Mouse (Mus musculus): Measurements from ENCODE around the gene Metap2. TPM values are rescaled to one million over a fixed set of nuclear protein-coding genes. Genes with fewer than 3 reads are reported as not detected.
"Not testable (repeated sequence)": the region's sequence is repeated elsewhere in the genome, so short reads cannot be mapped to it uniquely, and the experiment has no call there.

Gene Metap2
- polyA plus RNA-seq, 1 experiment from 2014 or later = 182 TPM

- H3K4me2 ChIP-seq (ENCODE audit: low read depth, low read length) = peak within 1 kb of the TSS; percentile 15
- H3K27me3 ChIP-seq (replicated peaks; ENCODE audit: control insufficient read depth, insufficient read depth, low read length) = peaks cover 50% of the 10 kb centered on the region
- DNase-seq (ENCODE audit: low spot score) (no peak), ATAC-seq (ENCODE audit: low read depth) (no peak)
- H3K36me3 ChIP-seq (ENCODE audit: control insufficient read depth, insufficient read depth, low read length) = no peaks in the 10 kb centered on the region
- no peak within 1 kb of the TSS for H3K27ac ChIP-seq (replicated peaks; ENCODE audit: low read depth, low read length)
- WGBS = 11% methylated on average over 22 of the region's 22 CpGs
- peak within 1 kb of the TSS; percentile 12; the same call in 1 of the 2 replicates for H3K4me3 ChIP-seq (ENCODE audit: low read depth, low read length)
- H3K4me1 ChIP-seq (ENCODE audit: control insufficient read depth, insufficient read depth, low read length) = peaks cover 9% of the 10 kb centered on the region; the same call in 1 of the 2 replicates
- H3K9me3 ChIP-seq (ENCODE audit: control insufficient read depth, low read length) = no peaks in the 10 kb centered on the region
- H3K9ac ChIP-seq (ENCODE audit: low read depth, low read length) = no peak within 1 kb of the TSS
Measured at GRCm38 (mm10) chr10:93830931-93831729, 65.8 kb downstream of the Metap2 start, which contains the start of gene Usp44. TSS of gene Usp44 (plus strand) at chr10:93831555.

GRCm38 (mm10) chr10:93829898-93830831, 66.7 kb downstream of the Metap2 start:
- Histone ChIP-seq H3K4me3 (ENCODE audit: low read depth, low read length) (no peak overlapping the region), H3K36me3 (ENCODE audit: control insufficient read depth, insufficient read depth, low read length) (no peaks in the 10 kb centered on the region), H3K4me2 (ENCODE audit: low read depth, low read length) (no peak overlapping the region), H3K27me3 (replicated peaks; ENCODE audit: control insufficient read depth, insufficient read depth, low read length) (peaks cover 45% of the 10 kb centered on the region), H3K27ac (replicated peaks; ENCODE audit: low read depth, low read length) (no peak overlapping the region), H3K4me1 (ENCODE audit: control insufficient read depth, insufficient read depth, low read length) (peaks cover 9% of the 10 kb centered on the region; the same call in 1 of the 2 replicates), H3K9me3 (ENCODE audit: control insufficient read depth, low read length) (no peaks in the 10 kb centered on the region), H3K9ac (ENCODE audit: low read depth, low read length) (no peak overlapping the region)
- DNase-seq (ENCODE audit: low spot score) = no peak
- WGBS = 35% methylated on average over 9 of the region's 9 CpGs
- no peak for ATAC-seq (ENCODE audit: low read depth)

GRCm38 (mm10) chr10:93818661-93819060, 78.2 kb downstream of the Metap2 start:
- 31% methylated on average over 7 of the region's 7 CpGs for WGBS
- Histone ChIP-seq H3K27ac (replicated peaks; ENCODE audit: low read depth, low read length) (no peak overlapping the region), H3K9ac (ENCODE audit: low read depth, low read length) (no peak overlapping the region), H3K9me3 (ENCODE audit: control insufficient read depth, low read length) (no peaks in the 10 kb centered on the region), H3K36me3 (ENCODE audit: control insufficient read depth, insufficient read depth, low read length) (no peaks in the 10 kb centered on the region), H3K27me3 (replicated peaks; ENCODE audit: control insufficient read depth, insufficient read depth, low read length) (peaks cover 3% of the 10 kb centered on the region; the same call in 1 of the 2 replicates), H3K4me3 (ENCODE audit: low read depth, low read length) (no peak overlapping the region), H3K4me2 (ENCODE audit: low read depth, low read length) (no peak overlapping the region), H3K4me1 (ENCODE audit: control insufficient read depth, insufficient read depth, low read length) (no peaks in the 10 kb centered on the region)
- ATAC-seq (ENCODE audit: low read depth) (peak; percentile 49), DNase-seq (ENCODE audit: low spot score) (peak; percentile 72)

GRCm38 (mm10) chr10:93813755-93814154, 83.1 kb downstream of the Metap2 start:
- no peak overlapping the region for H3K27ac ChIP-seq (replicated peaks; ENCODE audit: low read depth, low read length)
- DNase-seq (ENCODE audit: low spot score) = peak; percentile 86
- no peaks in the 10 kb centered on the region for H3K9me3 ChIP-seq (ENCODE audit: control insufficient read depth, low read length)
- no peaks in the 10 kb centered on the region for H3K4me1 ChIP-seq (ENCODE audit: control insufficient read depth, insufficient read depth, low read length)
- WGBS = 44% methylated on average over 10 of the region's 10 CpGs
- no peaks in the 10 kb centered on the region for H3K36me3 ChIP-seq (ENCODE audit: control insufficient read depth, insufficient read depth, low read length)
- peak; percentile 87 for ATAC-seq (ENCODE audit: low read depth)
- H3K4me3 ChIP-seq (ENCODE audit: low read depth, low read length) = no peak overlapping the region
- H3K27me3 ChIP-seq (replicated peaks; ENCODE audit: control insufficient read depth, insufficient read depth, low read length) = peaks cover 3% of the 10 kb centered on the region; the same call in 1 of the 2 replicates
- H3K9ac ChIP-seq (ENCODE audit: low read depth, low read length) = no peak overlapping the region
- no peak overlapping the region for H3K4me2 ChIP-seq (ENCODE audit: low read depth, low read length)

GRCm38 (mm10) chr10:93812774-93813415, 84.0 kb downstream of the Metap2 start:
- DNase-seq (ENCODE audit: low spot score) (peak; percentile 86), ATAC-seq (ENCODE audit: low read depth) (peak; percentile 69)
- Histone ChIP-seq H3K4me1 (ENCODE audit: control insufficient read depth, insufficient read depth, low read length) (no peaks in the 10 kb centered on the region), H3K9ac (ENCODE audit: low read depth, low read length) (no peak overlapping the region), H3K27ac (replicated peaks; ENCODE audit: low read depth, low read length) (no peak overlapping the region), H3K4me3 (ENCODE audit: low read depth, low read length) (no peak overlapping the region), H3K36me3 (ENCODE audit: control insufficient read depth, insufficient read depth, low read length) (no peaks in the 10 kb centered on the region), H3K4me2 (ENCODE audit: low read depth, low read length) (peak overlapping the region; percentile 44), H3K27me3 (replicated peaks; ENCODE audit: control insufficient read depth, insufficient read depth, low read length) (peaks cover 3% of the 10 kb centered on the region; the same call in 1 of the 2 replicates), H3K9me3 (ENCODE audit: control insufficient read depth, low read length) (no peaks in the 10 kb centered on the region)
- 11% methylated on average over 10 of the region's 10 CpGs for WGBS

GRCm38 (mm10) chr10:93812098-93812497, 84.8 kb downstream of the Metap2 start:
- no peaks in the 10 kb centered on the region for H3K36me3 ChIP-seq (ENCODE audit: control insufficient read depth, insufficient read depth, low read length)
- no peaks in the 10 kb centered on the region for H3K9me3 ChIP-seq (ENCODE audit: control insufficient read depth, low read length)
- no peak for DNase-seq (ENCODE audit: low spot score)
- H3K4me1 ChIP-seq (ENCODE audit: control insufficient read depth, insufficient read depth, low read length) = no peaks in the 10 kb centered on the region
- WGBS = 86% methylated on average over 7 of the region's 7 CpGs
- H3K9ac ChIP-seq (ENCODE audit: low read depth, low read length) = no peak overlapping the region
- ATAC-seq (ENCODE audit: low read depth) = no peak
- H3K27me3 ChIP-seq (replicated peaks; ENCODE audit: control insufficient read depth, insufficient read depth, low read length) = no peaks in the 10 kb centered on the region
- no peak overlapping the region for H3K4me3 ChIP-seq (ENCODE audit: low read depth, low read length)
- no peak overlapping the region for H3K4me2 ChIP-seq (ENCODE audit: low read depth, low read length)
- H3K27ac ChIP-seq (replicated peaks; ENCODE audit: low read depth, low read length) = no peak overlapping the region

GRCm38 (mm10) chr10:93810590-93811185, 86.2 kb downstream of the Metap2 start:
- Histone ChIP-seq H3K4me2 (ENCODE audit: low read depth, low read length) (no peak overlapping the region), H3K4me1 (ENCODE audit: control insufficient read depth, insufficient read depth, low read length) (no peaks in the 10 kb centered on the region), H3K4me3 (ENCODE audit: low read depth, low read length) (no peak overlapping the region), H3K9ac (ENCODE audit: low read depth, low read length) (no peak overlapping the region), H3K27ac (replicated peaks; ENCODE audit: low read depth, low read length) (no peak overlapping the region), H3K27me3 (replicated peaks; ENCODE audit: control insufficient read depth, insufficient read depth, low read length) (no peaks in the 10 kb centered on the region), H3K9me3 (ENCODE audit: control insufficient read depth, low read length) (no peaks in the 10 kb centered on the region), H3K36me3 (ENCODE audit: control insufficient read depth, insufficient read depth, low read length) (no peaks in the 10 kb centered on the region)
- no peak for ATAC-seq (ENCODE audit: low read depth)
- DNase-seq (ENCODE audit: low spot score) = no peak
- 56% methylated on average over 7 of the region's 7 CpGs for WGBS

GRCm38 (mm10) chr10:93809438-93809837, 87.5 kb downstream of the Metap2 start:
- WGBS = 92% methylated on average over 8 of the region's 8 CpGs
- not testable (repeated sequence) for H3K4me1 ChIP-seq (ENCODE audit: control insufficient read depth, insufficient read depth, low read length); H3K4me3 ChIP-seq (ENCODE audit: low read depth, low read length); H3K9me3 ChIP-seq (ENCODE audit: control insufficient read depth, low read length); H3K27me3 ChIP-seq (replicated peaks; ENCODE audit: control insufficient read depth, insufficient read depth, low read length); H3K4me2 ChIP-seq (ENCODE audit: low read depth, low read length); H3K9ac ChIP-seq (ENCODE audit: low read depth, low read length); H3K27ac ChIP-seq (replicated peaks; ENCODE audit: low read depth, low read length); DNase-seq (ENCODE audit: low spot score); ATAC-seq (ENCODE audit: low read depth); H3K36me3 ChIP-seq (ENCODE audit: control insufficient read depth, insufficient read depth, low read length)

Data from embryonic facial prominence, embryonic 14.5 days (tissue).